Mouse (Mus musculus) hindbrain, embryonic 14.5 days (tissue): Measurements from ENCODE around the gene Erbin. TPM values are rescaled to one million over a fixed set of nuclear protein-coding genes. Genes with fewer than 3 reads are reported as not detected.

Experiments
- ATAC-seq: fragments of 200-750 bp; cut with Nextera tagmentation; 2 replicates; pipeline ENCODE4 v1.8.0; 2017; ENCODE audit warnings: moderate number of reproducible peaks, mild to moderate bottlenecking, moderate TSS enrichment, moderate library complexity; ENCODE audit not compliant: low FRiP score
- DNase-seq: peaks from one replicate; pipeline ENCODE4 v3.0.0-alpha.2; 2015; ENCODE audit warnings: low spot score
- H3K27ac ChIP-seq: fragments of 300-500 bp; sonication (generic); 2 replicates; pipeline ENCODE4 v1.5.1; 2014; ENCODE audit warnings: mild to moderate bottlenecking, moderate library complexity
- H3K27me3 ChIP-seq: fragments of 300-500 bp; sonication (generic); 2 replicates; pipeline ENCODE4 v1.6.1; 2014; ENCODE audit warnings: mild to moderate bottlenecking, low read length, mixed read lengths; ENCODE audit not compliant: control insufficient read depth, insufficient read depth
- H3K36me3 ChIP-seq: fragments of 300-500 bp; sonication (generic); replicated peaks from 2 replicates; pipeline ENCODE4 v1.6.1; 2014; ENCODE audit not compliant: control insufficient read depth, insufficient read depth
- H3K4me1 ChIP-seq: fragments of 300-500 bp; sonication (generic); replicated peaks from 2 replicates; pipeline ENCODE4 v1.6.1; 2014; ENCODE audit warnings: antibody characterized with exemption, low read length, mixed read lengths; ENCODE audit not compliant: control insufficient read depth, insufficient read depth
- H3K4me2 ChIP-seq: fragments of 300-500 bp; sonication (generic); replicated peaks from 2 replicates; pipeline ENCODE4 v1.6.1; 2014; ENCODE audit warnings: mild to moderate bottlenecking, moderate library complexity
- H3K4me3 ChIP-seq: fragments of 300-500 bp; sonication (generic); replicated peaks from 2 replicates; pipeline ENCODE4 v1.5.1; 2014; ENCODE audit warnings: mild to moderate bottlenecking, low read length
- H3K9ac ChIP-seq: fragments of 300-500 bp; sonication (generic); 2 replicates; pipeline ENCODE4 v1.6.1; 2014
- H3K9me3 ChIP-seq: fragments of 300-500 bp; sonication (generic); 2 replicates; pipeline ENCODE4 v1.6.1; 2016; ENCODE audit warnings: low read length; ENCODE audit not compliant: control insufficient read depth
- WGBS: fragments of 180-500 bp; shearing (Covaris S2); extraction: QIAGEN DNeasy Blood & Tissue Kit; methylation state at CpG from one replicate; pipeline ENCODE4 v1.1.7; 2014; 5-methylcytosine and 5-hydroxymethylcytosine counted together
- polyA plus RNA-seq: library from polyadenylated mRNA; unstranded; fragments of >200 nt; fragmentation: Nextera tagmentation; extraction: Ambion mirVana; gene quantifications from 2 replicates; pipeline ENCODE4 v1.2.1, GENCODE M21; 2014

Erbin gene
- polyA plus RNA-seq, 1 experiment from 2014 or later, result 16.5 TPM

DNA sequence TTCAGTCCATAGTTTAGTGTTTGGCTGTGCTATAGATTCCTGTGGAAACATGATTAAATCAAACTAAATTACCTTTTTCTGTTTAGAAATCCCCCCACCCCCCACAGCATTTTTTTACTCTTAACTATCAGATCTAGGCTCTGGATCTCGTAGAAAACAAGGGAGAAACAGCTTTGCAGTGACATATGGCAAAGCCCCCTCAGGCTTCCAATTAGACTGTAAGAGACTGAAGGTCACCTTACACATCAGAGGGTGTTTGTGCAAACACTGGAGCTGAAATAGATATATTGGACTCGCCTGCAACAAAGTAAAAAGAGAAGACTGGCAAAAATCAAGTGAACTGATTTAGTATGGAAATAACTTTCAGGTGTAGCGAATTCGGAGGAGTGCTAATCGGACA lies 116.6 kb downstream of the Erbin start:
- DNase-seq, result no peak
- H3K27me3 ChIP-seq, result no peaks in the 10 kb centered on the region
- no peak overlapping the region for H3K27ac ChIP-seq
- no peaks in the 10 kb centered on the region for H3K9me3 ChIP-seq
- H3K4me3 ChIP-seq, result no peak overlapping the region
- no peak overlapping the region for H3K9ac ChIP-seq
- H3K4me1 ChIP-seq, result peaks cover 6% of the 10 kb centered on the region; the same call in 1 of the 2 replicates
- 77% methylated on average over 5 of the region's 5 CpGs for WGBS
- no peak overlapping the region for H3K4me2 ChIP-seq
- no peaks in the 10 kb centered on the region for H3K36me3 ChIP-seq
- ATAC-seq, result no peak

DNA sequence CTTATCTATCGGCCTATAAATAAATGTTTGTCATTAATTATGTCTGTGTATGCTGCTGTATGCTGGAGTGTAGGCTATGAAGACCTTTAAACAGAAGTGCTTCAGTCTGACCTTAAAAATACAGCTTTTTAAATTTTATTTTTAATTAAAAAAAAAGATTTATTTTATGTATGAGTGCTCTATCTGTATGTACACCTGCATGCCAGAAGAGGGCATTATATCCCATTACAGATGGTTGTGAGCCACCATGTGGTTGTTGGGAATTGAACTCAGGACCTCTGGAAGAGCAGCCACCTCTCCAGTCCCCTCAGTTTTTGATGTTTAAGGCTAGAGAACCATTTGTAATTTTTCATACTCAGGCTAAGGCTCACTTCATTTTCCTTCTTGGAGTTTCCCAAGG lies 119.3 kb downstream of the Erbin start:
- no peak overlapping the region for H3K4me3 ChIP-seq
- ATAC-seq, result no peak
- no peak overlapping the region for H3K9ac ChIP-seq
- no peaks in the 10 kb centered on the region for H3K27me3 ChIP-seq
- H3K4me2 ChIP-seq, result no peak overlapping the region
- H3K4me1 ChIP-seq, result no peaks in the 10 kb centered on the region
- 93% methylated on average over 1 of the region's 1 CpGs for WGBS
- H3K9me3 ChIP-seq, result no peaks in the 10 kb centered on the region
- no peak overlapping the region for H3K27ac ChIP-seq
- H3K36me3 ChIP-seq, result no peaks in the 10 kb centered on the region
- no peak for DNase-seq

DNA sequence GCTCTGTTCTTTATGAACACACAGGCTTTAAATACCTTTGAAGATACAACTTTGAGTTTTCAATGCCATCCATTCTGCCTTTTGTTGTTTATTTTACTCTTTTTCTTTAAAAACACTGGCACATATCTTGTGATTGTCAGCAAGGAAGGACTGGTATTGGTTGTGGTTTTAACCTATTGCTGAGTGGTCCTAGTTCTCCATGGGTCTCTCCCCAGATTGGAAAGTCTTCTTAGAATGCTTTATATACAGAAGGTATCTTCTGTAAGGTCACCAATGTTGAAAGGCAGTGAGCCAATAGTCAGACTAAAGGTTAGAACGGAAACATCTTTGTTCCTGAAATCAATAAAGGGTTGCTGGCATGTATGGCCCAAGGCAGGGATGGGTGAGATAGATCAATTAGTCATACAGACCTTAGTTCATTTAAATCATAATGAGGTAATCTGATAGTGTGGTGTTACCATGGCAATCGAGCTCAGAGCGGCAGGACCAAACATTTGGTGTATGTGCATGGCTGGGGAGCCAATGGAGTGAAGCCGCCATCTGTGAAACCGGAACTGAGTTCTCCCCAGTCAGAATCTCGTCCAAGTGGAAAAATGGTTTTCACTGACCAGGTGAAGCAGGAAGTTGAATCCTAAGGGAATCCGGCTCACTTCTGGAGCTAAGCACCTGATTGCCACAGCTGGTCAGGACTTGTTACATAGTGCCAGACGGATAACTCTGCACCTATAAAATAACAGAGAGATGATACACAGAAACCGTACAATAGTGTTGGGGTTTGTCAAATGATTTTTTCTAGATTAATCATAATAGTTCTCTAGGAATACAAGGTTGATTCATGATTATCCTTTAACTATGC lies 125.4 kb downstream of the Erbin start:
- peak; percentile 91 for ATAC-seq
- Histone ChIP-seq H3K4me1 (no peaks in the 10 kb centered on the region), H3K27ac (0 out of 2 replicates have a peak overlapping the region, but pooled peaks have one; percentile 23), H3K4me2 (no peak overlapping the region), H3K4me3 (no peak overlapping the region), H3K27me3 (no peaks in the 10 kb centered on the region), H3K9me3 (no peaks in the 10 kb centered on the region), H3K9ac (no peak overlapping the region), H3K36me3 (no peaks in the 10 kb centered on the region)
- no peak for DNase-seq
- 33% methylated on average over 9 of the region's 9 CpGs for WGBS

DNA sequence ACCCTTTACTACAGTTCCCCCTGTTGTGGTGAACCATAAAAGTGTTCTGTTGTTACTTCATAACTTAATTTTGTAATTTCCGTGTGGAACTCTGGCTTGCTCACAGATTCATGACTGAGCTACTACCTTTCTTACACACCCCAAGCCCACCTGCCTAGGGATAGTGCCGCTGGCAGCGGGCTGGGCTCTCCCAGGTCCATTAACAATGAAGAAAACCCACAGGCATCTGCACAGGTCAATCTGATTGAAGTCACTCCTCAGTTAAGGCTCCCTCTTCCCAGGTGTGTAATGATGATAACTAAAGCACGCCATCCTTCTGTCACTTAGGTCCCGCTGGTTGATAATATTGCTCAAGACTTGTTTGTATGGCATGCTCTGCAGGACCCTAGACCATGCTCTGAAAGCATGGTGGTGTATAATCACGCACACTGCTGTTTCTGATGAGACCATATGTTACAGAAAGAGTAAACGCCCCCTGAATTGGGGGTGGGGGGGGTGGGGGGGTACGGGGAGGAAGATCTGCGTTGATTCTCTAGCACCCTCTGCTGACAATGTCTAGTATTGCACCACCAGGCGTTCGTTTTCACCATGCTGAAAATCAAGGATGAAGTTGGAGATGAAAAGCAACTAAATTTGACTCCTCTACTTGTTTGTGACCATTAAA lies 140.3 kb downstream of the Erbin start:
- no peak overlapping the region for H3K9ac ChIP-seq
- H3K27me3 ChIP-seq, result no peaks in the 10 kb centered on the region
- H3K4me1 ChIP-seq, result peaks cover 3% of the 10 kb centered on the region
- DNase-seq (peak; percentile 59), ATAC-seq (0 out of 2 replicates have a peak, but pooled peaks have one; percentile 43)
- H3K4me3 ChIP-seq, result no peak overlapping the region
- no peak overlapping the region for H3K4me2 ChIP-seq
- 32% methylated on average over 11 of the region's 11 CpGs for WGBS
- H3K9me3 ChIP-seq, result no peaks in the 10 kb centered on the region
- H3K36me3 ChIP-seq, result no peaks in the 10 kb centered on the region
- no peak overlapping the region for H3K27ac ChIP-seq

DNA sequence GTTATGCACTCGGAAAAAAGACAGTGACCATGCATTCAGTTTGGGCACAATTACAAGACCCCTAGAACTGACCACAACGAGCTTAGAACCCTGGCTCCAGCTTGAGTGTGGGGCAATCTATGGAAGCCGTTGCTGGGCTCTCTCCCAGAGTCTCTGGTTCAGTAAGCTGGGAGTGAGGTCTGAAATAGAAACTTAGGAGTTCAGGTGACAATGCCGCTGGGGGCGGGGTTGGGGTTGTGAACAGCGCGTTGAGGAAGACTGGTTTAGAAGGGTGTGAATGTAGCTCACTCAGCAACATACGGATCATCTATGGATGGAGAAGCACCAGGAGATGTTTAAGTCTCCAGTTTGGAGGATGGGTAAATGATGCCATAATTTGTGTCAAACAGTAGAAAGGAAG lies 143.2 kb downstream of the Erbin start:
- DNase-seq (no peak), ATAC-seq (no peak)
- Histone ChIP-seq H3K9ac (no peak overlapping the region), H3K27ac (no peak overlapping the region), H3K4me3 (no peak overlapping the region), H3K4me1 (peaks cover 15% of the 10 kb centered on the region), H3K9me3 (no peaks in the 10 kb centered on the region), H3K4me2 (no peak overlapping the region), H3K27me3 (no peaks in the 10 kb centered on the region), H3K36me3 (no peaks in the 10 kb centered on the region)
- WGBS, result 73% methylated on average over 8 of the region's 8 CpGs

DNA sequence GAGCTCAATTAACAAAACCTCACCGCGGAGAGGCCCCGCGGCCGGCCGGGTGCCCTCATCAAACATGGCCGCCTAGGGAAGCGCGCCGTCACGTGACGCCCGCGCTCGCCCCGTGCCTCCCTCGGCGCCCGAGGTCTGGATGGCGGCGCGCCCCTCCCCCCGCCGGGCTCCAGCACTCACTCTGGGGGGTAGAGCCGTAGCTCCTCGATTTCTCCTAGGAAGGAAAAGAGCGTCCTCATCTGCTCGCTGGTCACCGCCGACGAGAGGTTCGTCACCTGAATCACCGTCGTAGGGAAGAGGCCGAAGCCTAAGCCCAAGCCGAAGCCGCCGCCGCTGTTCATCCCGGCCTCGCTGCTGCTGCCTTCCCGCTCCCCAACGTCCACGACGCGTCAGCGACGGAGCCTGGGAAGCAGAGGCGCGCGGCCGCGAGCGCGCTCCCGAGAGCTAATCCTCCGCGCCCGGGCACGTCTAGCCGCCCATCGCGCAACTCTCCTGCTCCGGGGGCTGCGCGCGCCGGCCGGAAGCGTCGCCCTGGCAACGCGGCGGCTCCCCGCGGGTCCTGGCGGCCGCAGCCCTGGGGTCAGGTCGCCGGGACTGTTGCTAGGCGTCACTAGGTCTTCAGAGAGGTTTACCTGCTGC lies 146.1 kb downstream of the Erbin start, which contains the start of gene Srek1:
Gene Srek1 (minus strand): TSS at position 490 of the 639 bp plus-strand sequence.
- H3K27ac ChIP-seq, result peak within 1 kb of the TSS; percentile 99
- ATAC-seq (peak; percentile 94), DNase-seq (peak; percentile 97)
- H3K36me3 ChIP-seq, result no peaks in the 10 kb centered on the region; the same call in 1 of the 2 replicates
- peak within 1 kb of the TSS; percentile 60 for H3K4me3 ChIP-seq
- H3K9me3 ChIP-seq, result no peaks in the 10 kb centered on the region
- no peaks in the 10 kb centered on the region for H3K27me3 ChIP-seq
- H3K4me1 ChIP-seq, result peaks cover 35% of the 10 kb centered on the region
- H3K9ac ChIP-seq, result peak within 1 kb of the TSS; percentile 77
- H3K4me2 ChIP-seq, result peak within 1 kb of the TSS; percentile 84
- WGBS, result under 1% methylated on average over 80 of the region's 81 CpGs

DNA sequence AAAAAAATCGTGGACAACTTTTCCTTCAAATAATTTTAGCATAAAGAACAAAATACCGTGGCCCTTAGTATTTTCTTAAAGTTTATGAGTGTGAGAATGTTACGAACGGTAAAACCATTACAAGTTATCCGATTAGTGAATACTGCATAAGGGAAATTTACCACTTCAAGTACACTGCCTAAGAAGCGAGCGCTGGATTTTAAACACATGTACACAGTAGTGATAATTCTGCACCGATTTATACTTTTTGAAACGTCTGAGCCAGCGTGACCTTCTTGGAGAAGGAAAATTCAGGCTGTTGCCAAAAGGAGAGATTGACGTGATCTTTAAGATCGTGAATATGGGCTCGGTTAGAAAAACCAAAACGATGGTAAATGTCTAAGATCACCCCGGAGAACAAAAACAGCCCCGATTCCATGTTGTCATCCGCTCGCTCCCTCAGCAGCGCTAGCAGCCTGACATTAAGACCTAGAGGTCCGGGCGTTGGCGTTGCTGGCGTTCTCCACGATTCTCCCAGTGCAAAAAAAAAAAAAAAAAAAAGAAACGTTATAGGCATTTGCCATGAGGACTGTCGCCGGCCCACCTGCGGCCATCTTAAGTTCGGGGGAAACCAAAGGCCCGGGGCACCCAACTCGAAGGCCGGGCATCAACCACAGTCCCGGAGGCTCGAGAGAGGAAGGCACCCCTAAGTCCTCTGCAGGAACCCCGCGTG lies 146.8 kb downstream of the Erbin start:
- WGBS, result 2% methylated on average over 36 of the region's 36 CpGs
- H3K9me3 ChIP-seq, result no peaks in the 10 kb centered on the region
- peak overlapping the region; percentile 84 for H3K4me2 ChIP-seq
- peak overlapping the region; percentile 60 for H3K4me3 ChIP-seq
- DNase-seq (peak; percentile 30), ATAC-seq (peak; percentile 72)
- no peaks in the 10 kb centered on the region; the same call in 1 of the 2 replicates for H3K36me3 ChIP-seq
- H3K27me3 ChIP-seq, result no peaks in the 10 kb centered on the region
- peak overlapping the region; percentile 77 for H3K9ac ChIP-seq
- peaks cover 35% of the 10 kb centered on the region for H3K4me1 ChIP-seq
- H3K27ac ChIP-seq, result peak overlapping the region; percentile 99

DNA sequence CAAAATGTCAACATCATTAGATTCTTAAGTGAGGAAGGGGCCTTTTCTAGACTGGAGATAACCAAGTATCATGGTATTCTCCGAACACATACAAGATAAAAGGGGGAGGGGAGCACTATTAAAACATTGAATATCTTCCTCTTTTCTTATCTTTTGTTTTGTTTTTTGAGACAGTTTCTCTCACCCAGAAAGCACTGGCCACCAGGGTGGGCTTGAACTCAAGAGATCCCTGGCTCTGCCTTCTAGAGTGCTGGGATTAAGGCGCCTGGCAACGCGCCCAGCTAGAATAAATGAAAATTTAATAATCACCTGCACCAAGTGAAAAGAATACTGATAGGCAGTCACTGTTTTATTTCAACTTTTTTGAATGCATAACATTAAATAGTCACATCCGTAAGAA lies 147.4 kb downstream of the Erbin start:
- 36% methylated on average over 5 of the region's 5 CpGs for WGBS
- H3K9ac ChIP-seq, result peak overlapping the region; percentile 77
- no peaks in the 10 kb centered on the region for H3K27me3 ChIP-seq
- H3K36me3 ChIP-seq, result peaks cover 2% of the 10 kb centered on the region
- no peaks in the 10 kb centered on the region for H3K9me3 ChIP-seq
- peak; percentile 29 for DNase-seq
- peak overlapping the region; percentile 60 for H3K4me3 ChIP-seq
- H3K4me2 ChIP-seq, result peak overlapping the region; percentile 84
- no peak for ATAC-seq
- peaks cover 35% of the 10 kb centered on the region for H3K4me1 ChIP-seq
- peak overlapping the region; percentile 99 for H3K27ac ChIP-seq
